Mouse (Mus musculus) midbrain, embryonic 16.5 days (tissue): ENCODE data around the gene Ace2. TPM values are rescaled to one million over a fixed set of nuclear protein-coding genes. Genes with fewer than 3 reads are reported as not detected.

Source experiments
- ATAC-seq: fragments of 200-750 bp; cut with Nextera tagmentation; 2 replicates; pipeline ENCODE4 v1.8.0; 2017; ENCODE audit warnings: moderate TSS enrichment
- H3K27ac ChIP-seq: fragments of 300-500 bp; sonication (generic); 2 replicates; pipeline ENCODE4 v1.5.1; 2014; ENCODE audit warnings: mild to moderate bottlenecking, low read length, mixed read lengths
- H3K27me3 ChIP-seq: fragments of 300-500 bp; sonication (generic); 2 replicates; pipeline ENCODE4 v1.6.1; 2014; ENCODE audit warnings: low read depth, low read length, mixed read lengths; ENCODE audit not compliant: control insufficient read depth, insufficient read depth
- H3K36me3 ChIP-seq: fragments of 300-500 bp; sonication (generic); 2 replicates; pipeline ENCODE4 v1.6.1; 2014; ENCODE audit warnings: mild to moderate bottlenecking, low read length, moderate library complexity, mixed read lengths; ENCODE audit not compliant: control insufficient read depth, insufficient read depth
- H3K4me1 ChIP-seq: fragments of 300-500 bp; sonication (generic); 2 replicates; pipeline ENCODE4 v1.6.1; 2014; ENCODE audit warnings: mild to moderate bottlenecking, low read length, mixed read lengths; ENCODE audit not compliant: control insufficient read depth, insufficient read depth
- H3K4me2 ChIP-seq: fragments of 300-500 bp; sonication (generic); 2 replicates; pipeline ENCODE4 v1.6.1; 2014; ENCODE audit warnings: mild to moderate bottlenecking, low read length, mixed read lengths
- H3K4me3 ChIP-seq: fragments of 300-500 bp; sonication (generic); 2 replicates; pipeline ENCODE4 v1.5.1; 2014; ENCODE audit warnings: low read depth, mild to moderate bottlenecking, low read length, moderate library complexity, mixed read lengths
- H3K9ac ChIP-seq: fragments of 300-500 bp; sonication (generic); 2 replicates; pipeline ENCODE4 v1.6.1; 2014; ENCODE audit warnings: low read depth, low read length, mixed read lengths
- H3K9me3 ChIP-seq: fragments of 300-500 bp; sonication (generic); replicated peaks from 2 replicates; pipeline ENCODE4 v1.6.1; 2014; ENCODE audit warnings: mild to moderate bottlenecking, low read length, mixed read lengths; ENCODE audit not compliant: control insufficient read depth, poor library complexity, severe bottlenecking
- WGBS: fragments of 180-500 bp; shearing (Covaris S2); extraction: QIAGEN DNeasy Blood & Tissue Kit; methylation state at CpG from one replicate; pipeline ENCODE4 v1.1.7; 2014; 5-methylcytosine and 5-hydroxymethylcytosine counted together
- polyA plus RNA-seq: library from polyadenylated mRNA; unstranded; fragments of >200 nt; fragmentation: Nextera tagmentation; extraction: Ambion mirVana; gene quantifications from 2 replicates; pipeline ENCODE4 v1.2.1, GENCODE M21; 2015

Ace2 gene
- polyA plus RNA-seq, 1 experiment from 2014 or later, result 0.15 TPM

DNA sequence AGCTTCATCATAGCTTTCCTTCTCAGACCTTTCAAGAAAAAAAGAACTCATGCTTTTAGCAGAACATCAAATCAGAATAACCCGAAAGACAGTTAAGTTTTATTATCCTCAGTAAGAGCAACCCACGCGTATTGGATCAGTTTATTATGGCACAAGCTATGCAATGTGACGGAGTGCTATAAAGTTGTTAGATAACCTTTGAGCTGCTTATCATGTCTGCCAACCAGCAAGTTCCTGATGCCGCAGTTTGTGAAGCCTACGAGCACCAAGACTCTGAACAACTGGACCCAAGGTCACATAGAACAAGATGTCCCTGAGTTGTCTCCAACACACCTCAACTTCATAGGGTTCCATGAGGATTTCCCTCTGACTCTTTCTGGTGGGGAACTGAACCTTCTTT is 25.4 kb upstream of the Ace2 start:
- Histone ChIP-seq H3K4me1 (no peaks in the 10 kb centered on the region), H3K36me3 (no peaks in the 10 kb centered on the region), H3K4me3 (no peak overlapping the region), H3K27me3 (no peaks in the 10 kb centered on the region), H3K4me2 (no peak overlapping the region), H3K27ac (no peak overlapping the region), H3K9ac (no peak overlapping the region), H3K9me3 (no peaks in the 10 kb centered on the region)
- no peak for ATAC-seq
- WGBS, result 96% methylated on average over 6 of the region's 6 CpGs

DNA sequence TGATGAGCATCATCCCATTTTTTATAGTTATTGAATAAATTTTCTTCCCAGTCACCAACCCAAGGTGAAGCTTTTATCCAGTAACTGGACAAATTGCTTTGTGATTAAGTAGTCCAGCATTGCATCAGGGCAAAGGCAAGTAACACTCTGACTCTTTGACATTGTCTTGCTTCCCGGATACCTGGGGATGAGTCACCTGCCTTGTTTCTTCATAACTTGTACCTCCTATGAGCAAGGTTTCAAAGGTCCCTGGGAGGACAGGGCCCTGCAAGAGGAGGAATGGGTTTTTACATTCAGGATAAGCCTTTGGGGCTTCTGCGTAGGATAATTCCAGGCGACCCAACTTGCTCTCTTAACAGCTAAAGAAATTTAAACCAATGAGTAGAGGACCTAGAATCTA is 15.2 kb upstream of the Ace2 start:
- Histone ChIP-seq H3K9me3 (no peaks in the 10 kb centered on the region), H3K4me2 (no peak overlapping the region), H3K27ac (no peak overlapping the region), H3K27me3 (no peaks in the 10 kb centered on the region; the same call in 1 of the 2 replicates), H3K36me3 (no peaks in the 10 kb centered on the region), H3K9ac (no peak overlapping the region), H3K4me1 (no peaks in the 10 kb centered on the region), H3K4me3 (no peak overlapping the region)
- no peak for ATAC-seq
- 94% methylated on average over 3 of the region's 3 CpGs for WGBS

DNA sequence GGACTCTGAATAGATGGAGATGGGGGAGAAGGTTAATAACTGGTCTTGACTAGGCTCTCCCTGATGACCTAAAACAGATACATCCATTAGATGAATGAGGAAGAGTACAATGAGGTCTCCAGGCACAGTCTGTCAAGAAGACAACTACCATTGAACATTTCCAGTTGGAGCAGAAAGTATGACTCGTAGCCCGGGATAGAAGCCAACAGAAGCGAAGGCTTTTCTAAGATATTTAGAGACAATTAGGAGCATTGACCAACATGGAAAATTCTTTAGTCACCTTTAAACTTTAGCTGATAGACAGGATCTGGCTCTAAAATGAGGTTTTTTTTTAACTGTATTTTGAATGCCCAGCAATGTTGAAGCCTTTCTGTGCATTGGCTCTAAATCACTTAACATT is 5.6 kb upstream of the Ace2 start:
- no peaks in the 10 kb centered on the region for H3K9me3 ChIP-seq
- H3K36me3 ChIP-seq, result no peaks in the 10 kb centered on the region
- no peaks in the 10 kb centered on the region for H3K27me3 ChIP-seq
- WGBS, result 95% methylated on average over 3 of the region's 3 CpGs
- no peak overlapping the region for H3K9ac ChIP-seq
- no peak overlapping the region for H3K4me2 ChIP-seq
- no peaks in the 10 kb centered on the region for H3K4me1 ChIP-seq
- H3K27ac ChIP-seq, result no peak overlapping the region
- no peak overlapping the region for H3K4me3 ChIP-seq
- ATAC-seq, result no peak

DNA sequence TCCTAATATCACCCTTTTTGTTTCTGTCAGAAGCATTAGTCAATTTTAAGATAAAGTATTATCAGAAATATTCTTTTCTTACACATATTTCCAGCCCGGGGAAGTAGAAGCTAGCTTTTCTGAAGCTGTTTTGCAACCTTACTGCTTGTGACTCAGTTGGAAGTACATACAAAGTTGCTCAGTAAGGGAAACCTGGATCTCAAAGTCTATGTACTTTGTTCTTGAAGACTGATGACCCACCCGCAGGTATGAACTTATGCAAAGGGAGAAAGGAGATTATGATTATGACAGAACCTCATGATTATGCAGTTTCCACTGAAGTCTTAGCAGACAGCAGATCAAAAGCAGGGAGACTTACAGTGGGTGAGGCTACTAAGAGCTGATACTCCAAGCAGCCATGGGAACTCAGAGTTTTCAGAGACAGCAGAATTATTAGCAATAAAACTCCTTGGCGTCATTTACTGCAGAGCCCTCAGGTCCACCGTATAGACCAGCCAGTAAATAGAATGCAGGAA is 3.8 kb upstream of the Ace2 start:
- ATAC-seq, result no peak
- H3K4me2 ChIP-seq, result no peak overlapping the region
- H3K9me3 ChIP-seq, result no peaks in the 10 kb centered on the region
- H3K4me3 ChIP-seq, result no peak overlapping the region
- H3K27me3 ChIP-seq, result no peaks in the 10 kb centered on the region
- no peaks in the 10 kb centered on the region for H3K4me1 ChIP-seq
- no peak overlapping the region for H3K27ac ChIP-seq
- no peaks in the 10 kb centered on the region for H3K36me3 ChIP-seq
- no peak overlapping the region for H3K9ac ChIP-seq
- WGBS, result 91% methylated on average over 4 of the region's 4 CpGs

DNA sequence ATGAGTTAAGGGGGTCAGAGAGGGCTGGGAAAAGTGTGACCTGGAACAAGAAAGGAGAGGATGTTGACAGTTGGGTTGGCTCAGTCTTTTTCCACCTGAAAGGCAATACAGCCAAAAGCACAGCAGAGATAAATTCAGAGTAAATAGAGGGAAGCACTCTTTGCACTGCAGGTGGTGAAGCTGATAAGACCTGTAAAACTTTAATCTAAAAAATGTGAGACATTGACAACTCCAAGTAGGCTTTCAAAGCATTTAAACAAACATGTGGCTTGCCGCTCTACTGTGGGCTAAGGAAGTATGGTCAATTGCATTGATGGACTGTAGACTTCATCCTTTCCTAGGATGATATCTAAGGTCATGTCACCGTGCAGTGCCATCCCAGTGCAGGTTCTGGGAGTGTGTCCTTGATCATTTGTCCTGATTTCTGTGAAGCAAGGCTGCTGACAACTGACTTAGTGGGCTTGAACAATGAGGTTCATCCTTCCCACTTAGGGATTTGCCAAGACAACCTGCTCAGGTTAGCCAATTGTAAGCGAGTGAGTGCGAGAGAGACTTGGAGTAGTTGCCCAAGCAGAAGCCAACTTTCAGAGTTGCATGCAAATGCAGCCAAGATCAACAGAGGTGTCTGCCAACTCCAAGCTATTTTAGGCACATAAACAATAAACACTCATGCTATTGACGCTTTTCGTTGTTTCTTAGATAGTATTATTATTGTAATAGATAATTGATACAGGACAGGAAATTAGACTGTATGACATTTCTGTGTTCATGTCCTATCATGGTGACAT is 6.5 kb downstream of the Ace2 start:
- H3K27ac ChIP-seq, result no peak overlapping the region
- no peak overlapping the region for H3K4me3 ChIP-seq
- no peaks in the 10 kb centered on the region for H3K9me3 ChIP-seq
- H3K4me2 ChIP-seq, result no peak overlapping the region
- no peaks in the 10 kb centered on the region for H3K27me3 ChIP-seq
- H3K36me3 ChIP-seq, result no peaks in the 10 kb centered on the region
- no peaks in the 10 kb centered on the region for H3K4me1 ChIP-seq
- no peak for ATAC-seq
- 89% methylated on average over 6 of the region's 6 CpGs for WGBS
- H3K9ac ChIP-seq, result no peak overlapping the region

DNA sequence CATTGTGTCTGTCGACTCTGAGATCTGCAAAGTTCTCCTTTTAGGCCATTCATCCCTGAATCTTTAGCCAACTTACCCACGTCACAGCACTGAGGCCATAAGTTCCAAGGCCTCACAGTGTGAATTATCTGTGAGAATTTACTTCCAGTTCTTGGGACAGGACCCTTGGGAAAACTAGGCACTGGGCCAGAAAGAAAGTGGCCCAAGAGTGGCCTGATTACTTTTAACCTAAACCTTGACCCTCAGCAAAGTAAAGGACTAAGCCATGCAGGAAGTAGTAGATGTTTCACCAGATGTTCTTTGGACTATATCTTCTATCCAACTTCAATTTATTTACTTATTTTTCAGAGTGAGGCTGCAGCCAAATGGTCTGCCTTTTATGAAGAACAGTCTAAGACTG is 13.6 kb downstream of the Ace2 start:
- WGBS, result 80% methylated on average over 2 of the region's 2 CpGs

DNA sequence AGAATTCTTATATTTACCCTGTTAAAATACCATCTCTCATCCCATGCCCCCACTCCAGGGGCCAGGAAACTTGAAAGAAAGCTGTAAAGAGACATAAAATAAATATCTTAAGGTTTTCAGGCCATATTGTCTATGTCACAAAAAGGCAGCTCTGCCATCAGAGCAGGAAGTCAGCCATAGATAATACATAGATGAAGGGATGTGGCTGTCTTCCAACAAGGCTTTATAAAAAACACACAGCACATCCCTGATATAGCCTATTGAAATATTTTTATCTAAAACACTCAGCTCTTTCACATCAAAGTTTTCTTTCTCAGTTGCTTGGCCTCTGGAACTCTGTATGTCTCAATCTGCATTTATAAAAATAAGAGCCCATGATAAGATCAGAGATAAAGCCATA is 14.5 kb downstream of the Ace2 start:
- H3K9me3 ChIP-seq, result no peaks in the 10 kb centered on the region
- no peaks in the 10 kb centered on the region for H3K4me1 ChIP-seq
- H3K36me3 ChIP-seq, result no peaks in the 10 kb centered on the region
- H3K9ac ChIP-seq, result no peak overlapping the region
- no peak overlapping the region for H3K27ac ChIP-seq
- H3K4me3 ChIP-seq, result no peak overlapping the region
- H3K4me2 ChIP-seq, result no peak overlapping the region
- no peaks in the 10 kb centered on the region for H3K27me3 ChIP-seq
- ATAC-seq, result no peak

More for the DNA sequence above, 13.6 kb downstream of the Ace2 start:
- Histone ChIP-seq H3K4me3 (no peak overlapping the region), H3K27me3 (no peaks in the 10 kb centered on the region), H3K9ac (no peak overlapping the region), H3K4me2 (no peak overlapping the region), H3K36me3 (no peaks in the 10 kb centered on the region), H3K27ac (no peak overlapping the region), H3K9me3 (no peaks in the 10 kb centered on the region), H3K4me1 (no peaks in the 10 kb centered on the region)
- ATAC-seq, result no peak

DNA sequence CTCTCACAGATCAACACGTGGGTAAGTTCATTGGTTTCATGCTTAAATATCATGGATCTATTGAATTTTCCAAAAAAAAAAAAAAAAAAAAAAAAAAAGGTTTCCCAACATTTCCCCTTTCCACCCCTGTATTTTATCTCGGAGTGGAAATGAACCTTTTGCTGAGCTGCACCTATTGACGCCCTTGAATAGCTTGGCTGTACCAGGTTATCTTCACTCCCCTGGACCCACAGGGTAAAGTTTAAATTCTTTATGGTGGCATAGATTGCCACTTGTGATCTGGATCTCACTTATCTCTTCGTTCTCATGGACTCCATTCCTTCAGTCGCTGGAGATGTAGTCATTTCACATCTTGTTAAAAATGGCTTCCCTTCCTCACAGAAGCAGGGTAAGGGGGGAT is 15.5 kb downstream of the Ace2 start:
- Histone ChIP-seq H3K4me3 (no peak overlapping the region), H3K4me2 (no peak overlapping the region), H3K9me3 (no peaks in the 10 kb centered on the region), H3K36me3 (no peaks in the 10 kb centered on the region), H3K9ac (no peak overlapping the region), H3K27me3 (no peaks in the 10 kb centered on the region; the same call in 1 of the 2 replicates), H3K27ac (no peak overlapping the region), H3K4me1 (no peaks in the 10 kb centered on the region)
- WGBS, result 81% methylated on average over 5 of the region's 5 CpGs
- ATAC-seq, result no peak

DNA sequence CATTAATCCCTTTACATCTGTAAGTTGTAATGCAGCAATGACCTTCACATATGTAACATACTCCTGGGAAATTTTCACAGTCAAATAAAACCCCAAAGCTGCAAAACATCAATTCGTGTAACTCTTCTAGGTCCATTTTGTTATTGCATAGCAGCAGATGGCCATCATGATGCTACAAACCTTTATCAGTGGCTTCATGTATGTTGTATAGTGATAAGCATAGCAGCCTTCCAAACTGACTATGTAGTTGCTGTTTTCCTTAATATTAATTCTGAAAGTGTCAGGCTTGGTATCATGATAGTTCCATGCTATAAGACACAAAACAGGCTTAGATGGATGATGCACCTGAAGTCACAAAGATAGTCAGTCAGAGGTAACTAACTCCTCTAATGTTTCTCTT is 25.5 kb downstream of the Ace2 start:
- 75% methylated on average over 1 of the region's 1 CpGs for WGBS

More for the DNA sequence above, 25.5 kb downstream of the Ace2 start:
- Histone ChIP-seq H3K4me1 (no peaks in the 10 kb centered on the region), H3K9me3 (no peaks in the 10 kb centered on the region), H3K4me3 (no peak overlapping the region), H3K27me3 (no peaks in the 10 kb centered on the region; the same call in none of the 2 replicates), H3K9ac (no peak overlapping the region), H3K27ac (no peak overlapping the region), H3K36me3 (no peaks in the 10 kb centered on the region), H3K4me2 (no peak overlapping the region)
- no peak for ATAC-seq
